In genomic region chr15:67283275-67283972, GRCm38 (mm10) we compare ENCODE assay signal across 19 mouse cellular contexts.
"Had no signal": no experiment of that assay in that cellular context is flagged by ENCODE, and none has a peak within 500 bp of the region (broad histone marks: within the 10 kb centered on the region; RNA-seq: fewer than 3 reads in every experiment).

No protein-coding gene starts in this region.

- H3K9ac ChIP-seq: limb, embryonic 13.5 days; liver, embryonic 13.5 days; neural tube, embryonic 12.5 days; neural tube, embryonic 15.5 days had no signal

- H3K36me3 ChIP-seq: limb, embryonic 10.5 days; limb, embryonic 13.5 days; liver, embryonic 13.5 days; neural tube, embryonic 12.5 days; neural tube, embryonic 15.5 days had no signal

- H3K27ac ChIP-seq: limb, embryonic 10.5 days; limb, embryonic 13.5 days; liver, embryonic 13.5 days; neural tube, embryonic 12.5 days; neural tube, embryonic 15.5 days; stomach, postnatal 0 days had no signal

- H3K4me2 ChIP-seq: limb, embryonic 13.5 days; liver, embryonic 13.5 days; midbrain, embryonic 11.5 days; neural tube, embryonic 12.5 days; neural tube, embryonic 15.5 days had no signal

- DNase-seq: kidney, postnatal 10 days; kidney, postnatal 36 days; liver, embryonic 13.5 days; lung, adult 2 months; lung, postnatal 14 days; lung, postnatal 4 days; midbrain, embryonic 14.5 days; right cerebral cortex, adult 18-20 months; right cerebral cortex, postnatal 14 days; right cerebral cortex, postnatal 4 days; thymus, adult 2 months; thymus, postnatal 14 days; thymus, postnatal 4 days had no signal

- H3K4me3 ChIP-seq: limb, embryonic 10.5 days; limb, embryonic 13.5 days; liver, embryonic 13.5 days; neural tube, embryonic 12.5 days; neural tube, embryonic 15.5 days had no signal

- H3K27me3 ChIP-seq: limb, embryonic 13.5 days; liver, embryonic 13.5 days; neural tube, embryonic 12.5 days; neural tube, embryonic 15.5 days had no signal

- H3K4me1 ChIP-seq: limb, embryonic 10.5 days; limb, embryonic 13.5 days; liver, embryonic 13.5 days; neural tube, embryonic 12.5 days; neural tube, embryonic 15.5 days had no signal

- H3K9me3 ChIP-seq: limb, embryonic 10.5 days; limb, embryonic 13.5 days; liver, embryonic 13.5 days; neural tube, embryonic 12.5 days; neural tube, embryonic 15.5 days had no signal
